Comparison of ENCODE assay signal across 7 mouse cellular contexts in the genomic region with DNA sequence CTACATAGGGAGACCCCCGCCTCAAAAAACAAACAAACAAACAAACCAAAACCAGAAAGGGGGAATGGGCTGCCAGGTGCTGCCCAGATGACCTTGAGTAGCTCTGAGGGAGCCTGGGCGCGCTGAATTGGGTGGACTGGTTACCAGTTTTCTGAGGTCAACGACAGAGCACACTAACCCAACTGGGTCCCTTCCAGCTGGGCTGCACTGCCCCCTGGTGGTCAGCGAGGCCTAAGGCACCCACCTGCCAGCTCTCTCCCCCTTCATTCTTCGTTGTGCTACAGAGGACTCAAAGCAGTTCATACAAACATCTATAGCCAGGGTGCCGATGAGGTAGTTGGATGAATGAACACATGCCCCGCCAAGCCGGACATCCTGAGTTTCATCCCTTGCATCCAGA. TPM values are rescaled to one million over a fixed set of nuclear protein-coding genes. Genes with fewer than 3 reads are reported as not detected.
DNase-seq lines count a peak whose midpoint lies in the region.

No protein-coding gene starts in this region.

- no peak overlapping the region for H3K4me3 ChIP-seq in heart, embryonic 10.5 days
- peak overlapping the region; percentile 80 for H3K4me3 ChIP-seq in megakaryocyte, embryonic 14.5 days (replicated peaks)

- DNase-seq in CD8-positive naive resting alpha-beta T cell, adult 2 months (ENCODE audit: low read depth in 2 of 2, low spot score in 2 of 2): peak; percentile 78 to 85
- peak; percentile 80 for DNase-seq in T-cell, adult 2 months (ENCODE audit: low spot score)
- peak; percentile 76 to 84 for DNase-seq in cerebellum, postnatal 36 days
- peak; percentile 87 for DNase-seq in heart, embryonic 10.5 days (ENCODE audit: low spot score)
- DNase-seq in layer of hippocampus, postnatal 14 days (ENCODE audit: low spot score in 2 of 2): peak; percentile 54 to 60
- peak; percentile 74 for DNase-seq in spleen, adult 12 weeks (ENCODE audit: low spot score)

- no peaks in the 10 kb centered on the region for H3K27me3 ChIP-seq in heart, embryonic 10.5 days (ENCODE audit: insufficient read depth, poor library complexity, severe bottlenecking)
- H3K27me3 ChIP-seq in megakaryocyte, embryonic 14.5 days (replicated peaks): peaks cover 2% of the 10 kb centered on the region

- 23% methylated on average over 9 of the region's 9 CpGs for WGBS in heart, embryonic 10.5 days

- H3K4me1 ChIP-seq in heart, embryonic 10.5 days: 0 out of 2 replicates have a peak, but pooled peaks cover 9% of the 10 kb centered on the region
- H3K4me1 ChIP-seq in megakaryocyte, embryonic 14.5 days: peaks cover 25% of the 10 kb centered on the region

- no peaks in the 10 kb centered on the region for H3K36me3 ChIP-seq in heart, embryonic 10.5 days
- no peaks in the 10 kb centered on the region for H3K36me3 ChIP-seq in megakaryocyte, embryonic 14.5 days (replicated peaks; ENCODE audit: low read length)

- H3K27ac ChIP-seq in heart, embryonic 10.5 days: no peak overlapping the region

- no peaks in the 10 kb centered on the region for H3K9me3 ChIP-seq in heart, embryonic 10.5 days
- H3K9me3 ChIP-seq in megakaryocyte, embryonic 14.5 days: no peaks in the 10 kb centered on the region

RNA-seq across cellular contexts. Expression of a gene that starts 8.6 kb away (rescaled TPM):
- 31.0 and 39.2 TPM in 2 replicates for polyA plus RNA-seq in heart, embryonic 10.5 days (2016; fragmentation: Nextera tagmentation; extraction: Ambion mirVana)
- 10 to 100 TPM; 35.4 to 36.2 TPM for total RNA-seq in layer of hippocampus, postnatal 14 days (2021)
- 13.5 and 36.4 TPM in 2 replicates for polyA plus RNA-seq in megakaryocyte, embryonic 14.5 days (2012; ENCODE audit: insufficient read depth, low replicate concordance)

RNA-seq across cellular contexts. Expression of a gene that starts 10.4 kb away (rescaled TPM):
- 3.5 TPM in 1 of 2 replicates, not detected in the other for polyA plus RNA-seq in heart, embryonic 10.5 days (2016; fragmentation: Nextera tagmentation; extraction: Ambion mirVana)
- 10 to 100 TPM; 11.0 to 22.8 TPM for total RNA-seq in layer of hippocampus, postnatal 14 days (2021)
- polyA plus RNA-seq in megakaryocyte, embryonic 14.5 days (2012; ENCODE audit: insufficient read depth, low replicate concordance): 6.2 TPM in 1 of 2 replicates, not detected in the other

RNA-seq across cellular contexts. Expression of a gene that starts 29.8 kb away (rescaled TPM):
- 84.8 and 109 TPM in 2 replicates for polyA plus RNA-seq in heart, embryonic 10.5 days (2016; fragmentation: Nextera tagmentation; extraction: Ambion mirVana)
- 10 to 100 TPM; 96.2 to 96.4 TPM for total RNA-seq in layer of hippocampus, postnatal 14 days (2021)
- 278 and 483 TPM in 2 replicates for polyA plus RNA-seq in megakaryocyte, embryonic 14.5 days (2012; ENCODE audit: insufficient read depth, low replicate concordance)

RNA-seq across cellular contexts. Expression of a gene that starts 38.9 kb away (rescaled TPM):
- polyA plus RNA-seq in heart, embryonic 10.5 days (2016; fragmentation: Nextera tagmentation; extraction: Ambion mirVana): 46.1 and 62.5 TPM in 2 replicates
- total RNA-seq in layer of hippocampus, postnatal 14 days (2021): 10 to 100 TPM; 32.0 to 33.0 TPM
- polyA plus RNA-seq in megakaryocyte, embryonic 14.5 days (2012; ENCODE audit: insufficient read depth, low replicate concordance): 19.7 and 57.2 TPM in 2 replicates

RNA-seq across cellular contexts. Expression of a gene that starts 51.7 kb away (rescaled TPM):
- polyA plus RNA-seq in heart, embryonic 10.5 days (2016; fragmentation: Nextera tagmentation; extraction: Ambion mirVana): 1.1 and 2.8 TPM in 2 replicates
- 100 to 1,000 TPM; 103 to 106 TPM for total RNA-seq in layer of hippocampus, postnatal 14 days (2021)
- polyA plus RNA-seq in megakaryocyte, embryonic 14.5 days (2012; ENCODE audit: insufficient read depth, low replicate concordance): not detected in 2 replicates
